Mouse (Mus musculus) CH12.LX (cell line): ENCODE results near the gene Pcsk2. TPM values are rescaled to one million over a fixed set of nuclear protein-coding genes. Genes with fewer than 3 reads are reported as not detected.

Experiments used
- DNase-seq: peaks from one replicate; pipeline ENCODE4 v3.0.0-alpha.2; 2013; ENCODE audit errors: extremely low read depth
- H3K27ac ChIP-seq: 2 replicates; pipeline ENCODE4 v1.5.1; 2012; ENCODE audit warnings: low read depth, mild to moderate bottlenecking, control low read depth, moderate library complexity; ENCODE audit not compliant: insufficient read depth
- H3K27me3 ChIP-seq: replicated peaks from 2 replicates; pipeline ENCODE3; 2012; ENCODE audit warnings: inconsistent platforms
- H3K36me3 ChIP-seq, 2 experiments: replicated peaks in 1 of 2; 2 replicates each; pipeline versions ENCODE3 to v1.6.1; 2012; ENCODE audit warnings: inconsistent platforms in 1 of 2, low read length in 1 of 2, mild to moderate bottlenecking in 1 of 2, mixed read lengths in 1 of 2, moderate library complexity in 1 of 2; ENCODE audit not compliant: control insufficient read depth in 1 of 2, insufficient read depth in 1 of 2
- H3K4me1 ChIP-seq, 2 experiments: 2 replicates each; pipeline ENCODE4 v1.6.1; 2012; ENCODE audit warnings: inconsistent platforms in 1 of 2, moderate library complexity in 1 of 2; ENCODE audit not compliant: insufficient read depth in 2 of 2, control insufficient read depth in 1 of 2
- H3K4me2 ChIP-seq: 2 replicates; pipeline ENCODE4 v1.6.1; 2012; ENCODE audit warnings: low read depth, mild to moderate bottlenecking, control low read depth; ENCODE audit not compliant: poor library complexity, insufficient read depth, severe bottlenecking
- H3K4me3 ChIP-seq, 3 experiments: fragments of 150-350 bp in 1 of 3; sonication (generic) in 1 of 3; replicated peaks in 1 of 3; 2 replicates each; pipeline versions ENCODE3 to v1.5.1; 2011 to 2012; ENCODE audit warnings: low read depth in 2 of 3, low read length in 2 of 3, mild to moderate bottlenecking in 2 of 3, moderate library complexity in 2 of 3, control low read depth in 1 of 3, improper control_type of control experiment in 1 of 3, inconsistent platforms in 1 of 3, mixed read lengths in 1 of 3; ENCODE audit not compliant: poor library complexity in 1 of 3
- H3K79me2 ChIP-seq: replicated peaks from 2 replicates; pipeline ENCODE4 v1.6.1; 2012; ENCODE audit warnings: mild to moderate bottlenecking, moderate library complexity; ENCODE audit not compliant: control insufficient read depth, poor library complexity, insufficient read depth, severe bottlenecking; ENCODE audit errors: extremely low read depth
- H3K9ac ChIP-seq: 2 replicates; pipeline ENCODE4 v1.6.1; 2012; ENCODE audit warnings: low read depth, mild to moderate bottlenecking, control low read depth, moderate library complexity; ENCODE audit not compliant: insufficient read depth
- H3K9me3 ChIP-seq: replicated peaks from 2 replicates; pipeline ENCODE3; 2012; ENCODE audit warnings: low read length, inconsistent platforms, mixed read lengths
- CHD1 ChIP-seq: IDR thresholded peaks from 2 replicates; pipeline ENCODE4 v1.6.1; 2012; ENCODE audit warnings: low read depth, low read length, improper control_type of control experiment, inconsistent platforms
- CHD2 ChIP-seq: IDR thresholded peaks from 2 replicates; pipeline ENCODE4 v1.6.1; 2011; ENCODE audit warnings: low read length, improper control_type of control experiment
- CTCF ChIP-seq, 2 experiments: IDR thresholded peaks in 1 of 2; conservative IDR thresholded peaks in 1 of 2; 2 replicates each; pipeline ENCODE4 v1.5.1; 2011 to 2012; ENCODE audit warnings: low read depth in 2 of 2, low read length in 2 of 2, improper control_type of control experiment in 1 of 2, inconsistent platforms in 1 of 2, mild to moderate bottlenecking in 1 of 2, moderate library complexity in 1 of 2
- ELF1 ChIP-seq: IDR thresholded peaks from 2 replicates; pipeline ENCODE4 v1.6.1; 2014; ENCODE audit warnings: low read depth, mild to moderate bottlenecking, inconsistent platforms, low read length, improper control_type of control experiment
- EP300 ChIP-seq: IDR thresholded peaks from 2 replicates; pipeline ENCODE4 v1.6.1; 2011; ENCODE audit warnings: low read length, improper control_type of control experiment
- JUN ChIP-seq: IDR thresholded peaks from 2 replicates; pipeline ENCODE4 v1.6.1; 2011; ENCODE audit warnings: low read depth, mild to moderate bottlenecking, low read length, improper control_type of control experiment, moderate library complexity; ENCODE audit not compliant: insufficient read depth
- JUND ChIP-seq: conservative IDR thresholded peaks from 2 replicates; pipeline ENCODE4 v1.6.1; 2011; ENCODE audit warnings: low read depth, low read length, improper control_type of control experiment
- MAFK ChIP-seq: IDR thresholded peaks from 2 replicates; pipeline ENCODE4 v1.6.1; 2011; ENCODE audit warnings: low read length, improper control_type of control experiment; ENCODE audit not compliant: insufficient replicate concordance
- MAX ChIP-seq: IDR thresholded peaks from 2 replicates; pipeline ENCODE4 v1.6.1; 2011; ENCODE audit warnings: low read length, improper control_type of control experiment
- MAZ ChIP-seq: IDR thresholded peaks from 2 replicates; pipeline ENCODE4 v1.6.1; 2012; ENCODE audit warnings: low read depth, mild to moderate bottlenecking, inconsistent platforms, low read length, improper control_type of control experiment, moderate library complexity
- MXI1 ChIP-seq: IDR thresholded peaks from 2 replicates; pipeline ENCODE4 v1.6.1; 2011; ENCODE audit warnings: mild to moderate bottlenecking, low read depth, low read length, improper control_type of control experiment
- MYC ChIP-seq: IDR thresholded peaks from 2 replicates; pipeline ENCODE4 v1.6.1; 2011; ENCODE audit warnings: low read depth, mild to moderate bottlenecking, improper control_type of control experiment, low read length
- NRF1 ChIP-seq: IDR thresholded peaks from 2 replicates; pipeline ENCODE4 v1.6.1; 2014; ENCODE audit warnings: low read depth, mild to moderate bottlenecking, inconsistent platforms, low read length, improper control_type of control experiment, moderate library complexity
- PAX5 ChIP-seq: IDR thresholded peaks from 2 replicates; pipeline ENCODE4 v1.6.1; 2012; ENCODE audit warnings: low read length, inconsistent platforms, mixed read lengths
- POLR2A ChIP-seq: IDR thresholded peaks from 2 replicates; pipeline ENCODE4 v1.6.1; 2011; ENCODE audit warnings: low read depth, mild to moderate bottlenecking, improper control_type of control experiment, low read length
- POLR2AphosphoS2 ChIP-seq: IDR thresholded peaks from 2 replicates; pipeline ENCODE4 v1.6.1; 2011; ENCODE audit warnings: low read depth, low read length, improper control_type of control experiment
- RAD21 ChIP-seq: IDR thresholded peaks from 2 replicates; pipeline ENCODE4 v1.6.1; 2011; ENCODE audit warnings: low read depth, mild to moderate bottlenecking, low read length, improper control_type of control experiment, moderate library complexity
- RCOR1 ChIP-seq: conservative IDR thresholded peaks from 2 replicates; pipeline ENCODE4 v1.6.1; 2012; ENCODE audit warnings: low read depth, mild to moderate bottlenecking, inconsistent platforms, low read length, improper control_type of control experiment
- UBTF ChIP-seq: IDR thresholded peaks from 2 replicates; pipeline ENCODE4 v1.6.1; 2012; ENCODE audit warnings: low read depth, mild to moderate bottlenecking, inconsistent platforms, low read length, improper control_type of control experiment, moderate library complexity
- USF1 ChIP-seq: IDR thresholded peaks from 2 replicates; pipeline ENCODE4 v1.6.1; 2014; ENCODE audit warnings: low read depth, mild to moderate bottlenecking, inconsistent platforms, low read length, improper control_type of control experiment
- USF2 ChIP-seq: conservative IDR thresholded peaks from 2 replicates; pipeline ENCODE4 v1.6.1; 2011; ENCODE audit warnings: low read depth, low read length, improper control_type of control experiment
- ZMIZ1 ChIP-seq: IDR thresholded peaks from 2 replicates; pipeline ENCODE4 v1.6.1; 2012; ENCODE audit warnings: low read depth, mild to moderate bottlenecking, inconsistent platforms, low read length, improper control_type of control experiment
- dilution Hi-C: fragments of 300-500 bp; cut with MboI; formaldehyde crosslinking; loops from 2 replicates; pipeline ENCODE4 v1.14.3; 2020; ENCODE audit warnings: low sequenced_read_pairs; ENCODE audit not compliant: extremely low pct_unique_long_range_greater_than_20kb, extremely low pct_ligation_motif_present
- in situ Hi-C: fragments of 300-500 bp; cut with MboI; formaldehyde crosslinking; loops from 3 replicates; pipeline ENCODE4 v1.14.3; 2019; ENCODE audit warnings: low sequenced_read_pairs, low pct_ligation_motif_present, low pct_unique_long_range_greater_than_20kb, mixed read lengths
- polyA plus RNA-seq: library from polyadenylated mRNA; unstranded; fragments of >175 nt; gene quantifications from 2 replicates; pipeline ENCODE4 v1.2.1, GENCODE M21; 2012; ENCODE audit warnings: low read depth; ENCODE audit not compliant: insufficient read length
- total RNA-seq, 2 experiments: library from RNA; depleted of rRNA; stranded (reverse); fragments of 300-350 nt in 1 of 2; fragments of >200 nt in 1 of 2; gene quantifications; 2 replicates each; pipeline ENCODE4 v1.2.3; 2012 to 2014

Pcsk2 gene
- total and polyA plus RNA-seq, 3 experiments = not detected

- dilution Hi-C loops = no loop called here
- Histone ChIP-seq H3K4me1 (no peaks in the 10 kb centered on the region), H3K79me2 (no peaks in the 10 kb centered on the region), H3K27me3 (peaks cover 66% of the 10 kb centered on the region), H3K36me3 (no peaks in the 10 kb centered on the region), H3K27ac (no peak overlapping the region), H3K4me2 (no peak overlapping the region), H3K9me3 (peaks cover 7% of the 10 kb centered on the region), H3K4me3 (no peak overlapping the region), H3K9ac (no peak overlapping the region)
- DNase-seq = no peak
- in situ Hi-C loops = no loop called here
- TF ChIP-seq CTCF (conservative IDR thresholded peaks at IDR 0.05 in 1 of 2, IDR thresholded peaks at IDR 0.05 in 1 of 2; ENCODE audit: low read depth in 2 of 2, low read length in 2 of 2) (no peak), PAX5 (no peak), MXI1 (no peak), EP300 (no peak), ZMIZ1 (no peak), POLR2AphosphoS2 (no peak), RAD21 (no peak), MYC (no peak), RCOR1 (no peak), USF2 (no peak)
Observed at GRCm38 (mm10) chr2:143743081-143743480, 197.1 kb downstream of the Pcsk2 start.

GRCm38 (mm10) chr2:143752051-143752788 lies 206.3 kb downstream of the Pcsk2 start:
- TF ChIP-seq NRF1 (no peak), USF2 (no peak), MAZ (no peak), USF1 (no peak), JUN (no peak), MAX (no peak), ELF1 (no peak), POLR2A (no peak), CHD2 (no peak), POLR2AphosphoS2 (no peak), JUND (no peak), UBTF (no peak), EP300 (no peak), CHD1 (no peak), MAFK (no peak), CTCF (conservative IDR thresholded peaks at IDR 0.05 in 1 of 2, IDR thresholded peaks at IDR 0.05 in 1 of 2; ENCODE audit: low read depth in 2 of 2, low read length in 2 of 2) (no peak)
- in situ Hi-C loops (no loop called here), dilution Hi-C loops (no loop called here)
- H3K79me2 ChIP-seq = no peaks in the 10 kb centered on the region
- peaks cover 5% of the 10 kb centered on the region for H3K9me3 ChIP-seq
- no peaks in the 10 kb centered on the region for H3K4me1 ChIP-seq
- DNase-seq = no peak
- no peaks in the 10 kb centered on the region for H3K36me3 ChIP-seq
- no peak overlapping the region for H3K27ac ChIP-seq
- peaks cover 92% of the 10 kb centered on the region for H3K27me3 ChIP-seq
- no peak overlapping the region for H3K4me3 ChIP-seq
- no peak overlapping the region for H3K4me2 ChIP-seq
- H3K9ac ChIP-seq = no peak overlapping the region
